Mouse (Mus musculus): Measurements from ENCODE around the gene Cap1. TPM values are rescaled to one million over a fixed set of nuclear protein-coding genes. Genes with fewer than 3 reads are reported as not detected.
"Not testable (repeated sequence)": the region's sequence is repeated elsewhere in the genome, so short reads cannot be mapped to it uniquely, and the experiment has no call there.

The Cap1 gene
- total RNA-seq, 2 experiments from 2014 or later = 128 TPM

DNA sequence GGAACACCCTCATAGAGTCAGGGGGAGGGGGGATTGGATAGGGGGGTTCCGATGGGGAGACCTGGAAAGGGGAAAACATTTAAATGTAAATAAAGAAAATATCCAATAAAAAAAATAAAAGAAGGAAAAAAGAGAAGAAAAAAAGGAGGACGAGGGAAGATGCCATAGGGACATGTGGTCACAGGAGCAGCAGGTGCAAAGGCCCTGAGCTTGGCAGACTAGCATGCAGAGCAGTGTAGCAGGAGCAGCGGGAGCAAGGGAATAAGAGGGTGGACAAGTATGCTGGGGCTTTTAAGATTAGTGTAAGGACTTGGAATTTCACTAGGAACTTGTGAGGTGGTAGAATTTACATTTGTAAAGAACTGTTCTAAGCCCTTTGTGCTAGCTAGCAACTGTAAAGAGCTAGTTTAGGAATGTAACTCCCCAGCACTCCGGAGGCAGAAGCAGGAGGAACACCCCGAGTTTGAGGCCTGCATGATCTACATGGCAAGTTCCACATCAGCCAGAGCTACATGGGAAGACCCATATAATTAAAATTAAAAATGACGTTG, 48.6 kb downstream of the Cap1 start:
- DNase-seq = no peak

- DNase-seq = no peak
These were observed 49.5 kb downstream of the Cap1 start for GRCm38 (mm10) chr4:122836403-122836775.

DNA sequence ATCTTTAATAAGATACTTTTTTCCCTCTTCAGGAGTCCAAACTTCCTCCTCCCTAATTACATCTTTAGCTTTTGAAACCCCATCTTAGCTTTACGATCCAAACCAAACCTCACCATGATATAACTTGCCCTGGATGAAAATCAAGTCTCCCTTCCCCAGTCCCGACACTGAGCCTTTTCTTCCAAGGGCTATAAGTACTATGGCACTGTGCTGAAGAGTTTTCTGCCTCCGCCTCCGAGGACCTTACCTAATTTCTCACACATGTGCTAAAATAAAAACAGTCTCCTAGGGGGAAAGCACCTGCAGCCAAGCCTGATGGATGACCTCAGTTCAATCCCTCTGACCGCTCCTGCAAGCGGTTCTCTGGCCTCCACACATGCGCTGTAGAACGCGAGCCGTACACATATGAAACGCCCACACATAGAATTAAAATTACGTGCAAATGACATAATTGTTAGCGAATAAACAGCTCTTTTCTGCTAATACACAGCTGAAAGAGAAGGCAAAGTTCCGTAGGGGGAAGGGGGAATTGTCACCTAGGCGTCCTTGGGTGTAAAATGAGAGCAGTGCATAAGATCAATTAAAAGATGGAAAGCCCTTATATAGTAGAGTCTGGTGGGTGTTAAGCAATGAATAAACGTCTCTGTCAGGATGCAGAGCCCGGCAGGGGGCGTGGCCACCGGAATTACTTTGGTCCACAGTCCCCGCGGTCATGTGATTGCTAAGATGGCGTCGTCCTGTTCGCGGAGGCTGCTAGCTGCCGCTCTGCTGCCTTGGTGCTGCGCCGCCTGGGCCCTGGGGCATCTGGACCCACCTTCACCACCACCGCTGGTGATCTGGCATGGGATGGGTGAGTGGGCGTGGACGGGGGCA, 50.1 kb downstream of the Cap1 start, which contains the start of gene Ppt1:
Gene Ppt1 (plus strand): TSS at position 713 of the 873 bp plus-strand sequence.
- DNase-seq = peak; percentile 92

- DNase-seq = no peak
These were observed 54.0 kb downstream of the Cap1 start for GRCm38 (mm10) chr4:122831888-122832287.

DNA sequence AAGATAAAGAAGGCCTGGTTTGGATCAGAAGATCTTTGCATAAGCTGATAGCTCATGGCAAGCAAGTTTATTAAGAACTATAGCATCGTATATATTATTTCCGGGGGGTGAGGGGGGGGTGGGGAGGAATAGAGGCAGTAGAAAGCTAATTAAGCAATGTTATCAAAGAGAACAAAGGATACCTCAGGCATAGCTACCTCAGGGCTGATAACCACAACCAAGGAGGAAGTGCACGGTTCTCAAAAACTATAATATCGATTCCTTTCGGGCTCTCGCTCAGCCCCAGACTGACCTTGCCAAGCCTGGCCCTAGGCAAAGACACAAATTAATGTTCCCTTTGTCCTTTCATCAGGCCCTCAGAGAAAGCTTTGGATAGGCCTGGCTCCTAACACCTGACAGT, 56.5 kb downstream of the Cap1 start:
- DNase-seq = no peak

GRCm38 (mm10) chr4:122827651-122828050, 58.2 kb downstream of the Cap1 start:
- DNase-seq = no peak

GRCm38 (mm10) chr4:122820941-122821340, 64.9 kb downstream of the Cap1 start:
- DNase-seq = not testable (repeated sequence)

DNA sequence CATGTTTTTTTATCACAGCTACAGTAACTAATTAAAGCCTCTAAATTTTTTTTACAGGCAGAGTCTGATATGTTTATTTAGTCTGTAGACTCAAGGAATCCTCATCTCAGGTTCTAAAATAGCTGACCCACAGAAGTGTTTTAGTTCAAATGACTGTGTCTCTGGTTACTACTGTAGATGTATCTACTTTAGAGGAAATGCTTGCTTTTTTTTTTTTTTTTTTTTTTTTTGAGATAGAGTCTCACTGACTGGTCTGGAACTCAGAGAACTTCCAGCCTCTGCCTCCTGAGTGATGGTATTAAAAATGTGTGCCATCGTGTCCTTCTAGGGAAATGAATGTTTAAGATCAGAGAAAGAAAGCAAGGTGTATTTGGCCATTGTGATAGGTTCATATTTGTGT, 69.7 kb downstream of the Cap1 start:
- DNase-seq = no peak

DNA sequence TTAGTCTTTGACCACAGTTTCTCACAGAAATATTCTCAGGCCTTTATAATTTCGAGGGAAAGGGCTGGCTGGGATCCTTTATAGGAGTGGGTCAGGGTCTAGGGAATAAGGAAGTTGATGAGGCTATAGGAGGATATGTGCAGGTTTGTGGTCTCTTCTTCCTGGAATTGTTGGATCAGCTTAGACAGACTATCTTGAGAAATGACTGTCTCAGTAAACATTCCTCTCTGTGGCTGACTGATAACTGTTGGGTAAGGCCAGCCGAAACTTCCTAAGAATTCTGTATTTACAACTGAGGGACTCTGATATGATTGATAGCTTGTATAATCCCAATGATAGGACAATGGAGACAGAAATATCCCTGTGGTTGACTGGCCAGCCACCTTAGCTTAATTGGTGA, 74.0 kb downstream of the Cap1 start:
- no peak for DNase-seq

DNA sequence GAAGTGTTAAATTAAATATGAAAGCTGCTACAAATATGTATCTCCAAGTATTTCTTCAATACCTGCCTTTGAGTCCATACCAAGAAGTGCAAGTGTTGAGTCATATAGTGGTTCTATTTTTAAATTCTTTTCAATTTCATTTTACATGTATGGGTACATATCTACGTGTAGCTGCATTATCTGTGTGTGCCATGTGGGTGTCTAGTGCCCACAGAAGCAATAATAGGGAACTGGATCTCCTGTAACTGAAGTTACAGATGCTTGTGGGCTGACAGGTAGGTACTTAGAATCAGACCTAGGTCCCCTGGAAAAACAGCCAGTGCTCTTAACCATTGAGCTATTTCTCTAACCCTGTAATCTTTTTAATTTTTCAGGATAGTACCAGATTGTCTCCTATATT, 74.7 kb downstream of the Cap1 start:
- no peak for DNase-seq

Other genes starting within 250 kb of the Cap1 start
- gene 9530002B09Rik, start 196.8 kb downstream of the Cap1 start, total RNA-seq (2021) = not detected
- gene Ppt1, start 49.8 kb downstream of the Cap1 start, total RNA-seq (2021) = 10 to 100 TPM; 45.9 to 54.5 TPM
- gene Mfsd2a, start 75.1 kb upstream of the Cap1 start, total RNA-seq (2021) = 10 to 100 TPM in 1 of 2 experiments, under 1 TPM in 1; 0.58 to 19.2 TPM
- 1 to 10 TPM; 3.6 to 5.6 TPM for gene Mycl, start 109.6 kb upstream of the Cap1 start, total RNA-seq (2021)
- 10 to 100 TPM; 19.7 to 22.7 TPM for gene Trit1, start 130.5 kb upstream of the Cap1 start, total RNA-seq (2021)
- not detected for gene Bmp8b, start 219.1 kb upstream of the Cap1 start, total RNA-seq (2021)
- gene Oxct2b, start 230.2 kb upstream of the Cap1 start, total RNA-seq (2021) = not detected